Mouse (Mus musculus): ENCODE data around the gene Serpinb9e. TPM values are rescaled to one million over a fixed set of nuclear protein-coding genes. Genes with fewer than 3 reads are reported as not detected.
"Not testable (repeated sequence)": the region's sequence is repeated elsewhere in the genome, so short reads cannot be mapped to it uniquely, and the experiment has no call there.

Gene Serpinb9e
- total RNA-seq (2021): not detected
- long read RNA-seq, experiment 1: 0 reads
- long read RNA-seq, experiment 2: 0 reads

DNA sequence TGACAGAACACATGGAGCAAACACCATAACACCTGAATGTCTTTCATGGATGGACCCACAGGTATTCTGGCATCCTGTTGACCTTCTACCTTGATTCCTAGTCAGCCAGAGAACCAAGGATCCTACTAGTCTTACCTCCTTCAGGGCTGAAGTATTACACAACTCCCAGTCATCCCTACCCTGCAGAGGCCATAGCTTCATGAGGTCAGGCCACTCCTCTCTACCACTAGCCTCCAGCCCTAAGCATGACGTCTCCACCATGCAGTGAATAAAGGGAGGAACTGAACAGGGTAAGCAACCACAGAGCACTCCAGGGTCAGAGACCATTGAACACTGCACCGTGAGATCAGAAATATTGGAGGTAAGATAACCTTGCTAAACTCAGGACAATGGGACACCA, at the start of gene Serpinb9e:
Serpinb9e (plus strand) TSS at position 301 of the 400 bp plus-strand sequence.
- not testable (repeated sequence) for DNase-seq (ENCODE audit: low spot score in 2 of 2)

DNA sequence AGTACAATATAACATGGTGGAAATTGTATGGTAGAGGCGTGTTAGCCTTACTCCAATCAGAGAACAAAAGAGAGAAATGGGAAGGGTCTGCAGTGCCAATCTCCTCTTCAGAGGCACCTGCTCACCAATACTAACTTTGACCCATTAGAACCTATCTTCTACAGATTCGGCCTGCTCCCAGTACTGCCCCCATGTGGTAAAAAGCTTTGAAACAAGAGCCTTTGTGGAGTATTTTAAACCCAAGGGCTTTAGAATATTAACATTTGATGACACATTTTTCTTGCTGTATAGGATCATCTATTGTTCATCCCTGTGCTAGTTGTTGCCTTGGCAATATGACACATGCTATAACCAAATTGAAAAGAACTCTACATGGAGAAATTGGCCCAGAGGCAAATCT, 49.7 kb upstream of the Serpinb9e start:
- peak in 1 of 2 experiments; percentile 11 for DNase-seq (ENCODE audit: low spot score in 2 of 2)

- DNase-seq (ENCODE audit: low spot score in 2 of 2): not testable (repeated sequence)
Measured at GRCm38 (mm10) chr13:33308631-33309030, 59.2 kb downstream of the Serpinb9e start.

Other genes starting within 250 kb of the Serpinb9e start
- gene Serpinb9, start 246.4 kb upstream of the Serpinb9e start, total RNA-seq (2021): 10 to 100 TPM; 18.6 to 19.3 TPM
- gene Serpinb9b, start 222.2 kb upstream of the Serpinb9e start, total RNA-seq (2021): under 1 TPM in 1 of 2 experiments, not detected in 1; 0.10 TPM
- gene Serpinb1b, start 171.0 kb upstream of the Serpinb9e start, total RNA-seq (2021): under 1 TPM in 1 of 2 experiments, not detected in 1; 0.30 TPM
- not detected for gene Serpinb9c, start 89.9 kb upstream of the Serpinb9e start, total RNA-seq (2021)
- gene Serpinb9d, start 56.7 kb upstream of the Serpinb9e start, total RNA-seq (2021): not detected
- not detected for gene Serpinb9f, start 74.5 kb downstream of the Serpinb9e start, total RNA-seq (2021)
- gene Gm11397, start 146.1 kb downstream of the Serpinb9e start, total RNA-seq (2021): not detected
- not detected for gene Serpinb9g, start 235.2 kb downstream of the Serpinb9e start, total RNA-seq (2021)